Mouse (Mus musculus): ENCODE measurements at regions not wholly inside any gene's neighbourhood (a gene's known extent, or its start where the extent isn't known, plus 50 kb on each side); places are given as distances from the start of the nearest gene placed in this dataset.

- no peak for TF ChIP-seq MAFK (IDR thresholded peaks at IDR 0.05; ENCODE audit: borderline replicate concordance, low read depth, low read length)
- TF ChIP-seq CHD2 (IDR thresholded peaks at IDR 0.05; ENCODE audit: low read length) = no peak
- no peak for TF ChIP-seq MYC (IDR thresholded peaks at IDR 0.05; ENCODE audit: low read depth, low read length)
- TF ChIP-seq CTCF (IDR thresholded peaks at IDR 0.05 in 2 of 3, conservative IDR thresholded peaks at IDR 0.05 in 1 of 3; ENCODE audit: control insufficient read depth in 1 of 3, insufficient read depth in 1 of 3, low read depth in 2 of 3, low read length in 3 of 3, poor library complexity in 1 of 3, severe bottlenecking in 1 of 3) = no peak
These were observed 437.5 kb upstream of the Zeb2 start for GRCm38 (mm10) chr2:45554707-45555106.
